Mouse (Mus musculus) bone marrow, adult 2 months (tissue): Measurements from ENCODE around the gene Rxfp2.

Experiments used
- CTCF ChIP-seq: fragments of 200-500 bp; IDR thresholded peaks from 2 replicates; pipeline ENCODE4 v1.5.1; 2011; ENCODE audit warnings: low read length, control low read depth; ENCODE audit not compliant: control insufficient read depth, insufficient read depth
- POLR2A ChIP-seq: fragments of 200-500 bp; IDR thresholded peaks from 2 replicates; pipeline ENCODE4 v1.6.1; 2011; ENCODE audit warnings: low read depth, mild to moderate bottlenecking, control low read depth, low read length, borderline replicate concordance; ENCODE audit not compliant: control insufficient read depth

- TF ChIP-seq POLR2A: no peak
- no peak for TF ChIP-seq CTCF
Observed at GRCm38 (mm10) chr5:150017672-150018071, 803 bp upstream of the Rxfp2 start.
